Mouse (Mus musculus) liver, embryonic 12.5 days (tissue): ENCODE data around the gene Hoxa3. TPM values are rescaled to one million over a fixed set of nuclear protein-coding genes. Genes with fewer than 3 reads are reported as not detected.

Experiments used
- ATAC-seq: fragments of 200-750 bp; cut with Nextera tagmentation; 2 replicates; pipeline ENCODE4 v1.8.0; 2017; ENCODE audit warnings: moderate number of reproducible peaks, mild to moderate bottlenecking, moderate library complexity
- H3K27ac ChIP-seq: fragments of 300-500 bp; sonication (generic); 2 replicates; pipeline ENCODE4 v1.5.1; 2016; ENCODE audit warnings: mild to moderate bottlenecking
- H3K27me3 ChIP-seq: fragments of 300-500 bp; sonication (generic); replicated peaks from 2 replicates; pipeline ENCODE4 v1.6.1; 2016; ENCODE audit warnings: mild to moderate bottlenecking, moderate library complexity
- H3K36me3 ChIP-seq: fragments of 300-500 bp; sonication (generic); 2 replicates; pipeline ENCODE4 v1.6.1; 2016; ENCODE audit warnings: mild to moderate bottlenecking, moderate library complexity
- H3K4me1 ChIP-seq: fragments of 300-500 bp; sonication (generic); 2 replicates; pipeline ENCODE4 v1.6.1; 2016
- H3K4me2 ChIP-seq: fragments of 300-500 bp; sonication (generic); 2 replicates; pipeline ENCODE4 v1.6.1; 2016; ENCODE audit warnings: mild to moderate bottlenecking, moderate library complexity
- H3K4me3 ChIP-seq: fragments of 300-500 bp; sonication (generic); 2 replicates; pipeline ENCODE4 v1.5.1; 2016; ENCODE audit warnings: mild to moderate bottlenecking, moderate library complexity
- H3K9ac ChIP-seq: fragments of 300-500 bp; sonication (generic); 2 replicates; pipeline ENCODE4 v1.6.1; 2016; ENCODE audit warnings: mild to moderate bottlenecking, moderate library complexity
- H3K9me3 ChIP-seq: fragments of 300-500 bp; sonication (generic); replicated peaks from 2 replicates; pipeline ENCODE4 v1.6.1; 2016; ENCODE audit warnings: mild to moderate bottlenecking, moderate library complexity
- WGBS: fragments of 180-500 bp; shearing (Covaris S2); methylation state at CpG from one replicate; pipeline ENCODE4 v1.1.7; 2016; ENCODE audit not compliant: insufficient replicate concordance; 5-methylcytosine and 5-hydroxymethylcytosine counted together
- polyA plus RNA-seq: library from polyadenylated mRNA; unstranded; fragments of >200 nt; fragmentation: Nextera tagmentation; extraction: Ambion mirVana; gene quantifications from 2 replicates; pipeline ENCODE4 v1.2.1, GENCODE M21; 2016

Hoxa3 gene
- polyA plus RNA-seq, 1 experiment from 2014 or later, result 0.97 TPM

DNA sequence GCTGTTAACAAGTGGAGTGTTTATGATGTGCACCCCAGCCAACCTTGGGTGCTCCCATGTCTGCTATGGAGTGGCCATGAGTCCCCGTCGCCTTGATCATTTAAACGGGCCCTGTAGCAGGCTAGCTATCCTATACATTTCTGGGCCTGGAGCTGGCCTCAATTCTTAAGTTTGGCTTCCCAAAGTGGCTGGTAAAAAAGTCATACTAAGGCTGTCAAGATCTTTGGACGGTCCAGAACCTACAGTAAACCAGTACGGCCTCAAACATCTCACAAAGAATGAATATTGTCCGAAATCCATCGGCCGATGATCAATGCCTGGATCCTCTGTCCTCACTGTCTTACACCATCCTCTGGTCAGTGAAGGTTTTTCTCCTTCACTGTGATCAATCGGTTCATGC is 22.1 kb upstream of the Hoxa3 start:
- Histone ChIP-seq H3K4me2 (no peak overlapping the region), H3K4me3 (no peak overlapping the region), H3K9ac (no peak overlapping the region), H3K36me3 (no peaks in the 10 kb centered on the region), H3K4me1 (no peaks in the 10 kb centered on the region), H3K27ac (no peak overlapping the region), H3K27me3 (peaks cover 98% of the 10 kb centered on the region), H3K9me3 (no peaks in the 10 kb centered on the region)
- 32% methylated on average over 9 of the region's 9 CpGs for WGBS
- no peak for ATAC-seq

DNA sequence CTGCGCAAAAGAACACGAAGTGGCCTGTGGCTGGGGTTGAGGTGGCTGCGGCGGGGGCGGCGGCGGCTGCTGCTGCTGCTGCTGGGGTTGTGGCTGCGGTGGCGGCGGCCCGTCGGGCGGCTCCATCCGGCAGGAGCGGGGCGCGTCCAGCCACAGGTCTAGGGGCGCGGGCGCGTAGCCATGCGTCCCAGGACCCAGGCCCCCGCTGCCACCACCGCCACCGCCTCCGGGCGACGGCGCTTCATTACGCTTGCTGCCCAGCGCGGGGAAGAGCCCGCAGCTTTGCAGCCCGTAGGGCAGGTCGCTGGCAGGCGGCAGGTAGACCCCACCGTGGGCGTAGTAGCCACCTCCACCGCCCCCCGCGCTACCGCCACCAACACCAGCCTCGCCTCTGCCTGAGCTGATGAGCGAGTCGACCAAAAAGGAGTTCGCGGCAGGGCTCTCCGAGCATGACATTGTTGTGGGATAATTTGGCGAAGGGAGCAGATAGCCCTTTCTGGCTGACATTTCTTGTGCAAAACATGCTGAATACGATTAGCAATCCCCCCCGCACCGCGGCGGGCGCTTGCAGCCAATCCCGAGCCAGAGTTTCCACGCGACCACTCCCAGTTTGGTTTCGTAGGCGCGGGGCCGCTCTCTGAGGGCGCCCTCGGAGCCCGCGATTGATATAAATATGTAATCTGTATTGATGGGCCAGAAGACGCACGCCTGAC is 21.4 kb upstream of the Hoxa3 start:
- Histone ChIP-seq H3K4me1 (no peaks in the 10 kb centered on the region), H3K27ac (no peak overlapping the region), H3K9me3 (no peaks in the 10 kb centered on the region), H3K27me3 (peaks cover 98% of the 10 kb centered on the region), H3K4me2 (no peak overlapping the region), H3K4me3 (no peak overlapping the region), H3K9ac (no peak overlapping the region), H3K36me3 (no peaks in the 10 kb centered on the region)
- no peak for ATAC-seq
- 4% methylated on average over 56 of the region's 68 CpGs for WGBS

DNA sequence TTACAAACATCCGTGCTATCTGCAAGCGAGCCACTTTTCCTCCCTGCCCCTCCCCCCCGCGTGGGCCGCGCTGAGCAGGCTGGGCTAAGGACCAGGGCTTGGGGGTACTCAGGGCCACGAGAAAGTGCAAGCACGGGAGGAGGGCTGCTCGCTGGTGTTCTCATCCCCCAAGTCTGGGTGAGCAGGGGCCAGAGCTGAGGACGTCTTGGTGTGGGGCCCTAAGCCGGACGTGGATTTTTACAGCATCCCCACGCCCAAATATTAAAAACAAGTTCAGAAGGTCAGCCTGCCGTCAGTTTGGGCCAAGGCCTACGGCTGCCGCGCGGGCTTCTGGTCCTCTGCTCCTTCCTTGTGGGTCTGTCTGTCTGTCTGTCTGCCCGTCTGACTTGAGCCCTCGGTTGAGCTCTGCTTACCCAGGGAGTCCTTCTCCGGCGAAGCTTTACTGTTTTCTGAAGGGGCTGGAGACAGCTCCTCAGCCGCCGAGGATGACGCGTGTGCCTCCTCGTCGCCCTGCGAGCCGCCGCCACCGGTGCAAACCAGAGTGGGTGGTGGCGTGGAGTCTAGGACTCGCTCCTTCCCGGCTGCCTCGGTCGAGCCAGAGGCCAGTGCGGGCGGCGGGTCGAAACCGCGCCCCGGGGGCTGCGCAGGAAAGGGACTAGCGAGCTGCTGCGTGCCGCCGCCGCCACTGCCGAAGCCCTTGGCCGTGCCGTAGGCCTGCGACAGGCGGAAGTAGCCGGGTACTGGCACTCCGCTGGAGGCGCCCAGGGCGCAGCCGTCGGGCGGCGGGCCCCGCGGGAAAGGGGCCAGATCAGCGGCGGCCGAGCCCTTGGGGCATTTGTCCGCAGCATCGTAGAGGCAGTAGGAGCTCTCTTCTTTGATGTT is 20.7 kb upstream of the Hoxa3 start:
- Histone ChIP-seq H3K36me3 (no peaks in the 10 kb centered on the region), H3K27ac (no peak overlapping the region), H3K4me1 (no peaks in the 10 kb centered on the region), H3K9me3 (no peaks in the 10 kb centered on the region), H3K27me3 (peaks cover 99% of the 10 kb centered on the region), H3K9ac (no peak overlapping the region), H3K4me2 (peak overlapping the region; percentile 16; the same call in 1 of the 2 replicates), H3K4me3 (no peak overlapping the region)
- 2% methylated on average over 68 of the region's 70 CpGs for WGBS
- no peak for ATAC-seq

DNA sequence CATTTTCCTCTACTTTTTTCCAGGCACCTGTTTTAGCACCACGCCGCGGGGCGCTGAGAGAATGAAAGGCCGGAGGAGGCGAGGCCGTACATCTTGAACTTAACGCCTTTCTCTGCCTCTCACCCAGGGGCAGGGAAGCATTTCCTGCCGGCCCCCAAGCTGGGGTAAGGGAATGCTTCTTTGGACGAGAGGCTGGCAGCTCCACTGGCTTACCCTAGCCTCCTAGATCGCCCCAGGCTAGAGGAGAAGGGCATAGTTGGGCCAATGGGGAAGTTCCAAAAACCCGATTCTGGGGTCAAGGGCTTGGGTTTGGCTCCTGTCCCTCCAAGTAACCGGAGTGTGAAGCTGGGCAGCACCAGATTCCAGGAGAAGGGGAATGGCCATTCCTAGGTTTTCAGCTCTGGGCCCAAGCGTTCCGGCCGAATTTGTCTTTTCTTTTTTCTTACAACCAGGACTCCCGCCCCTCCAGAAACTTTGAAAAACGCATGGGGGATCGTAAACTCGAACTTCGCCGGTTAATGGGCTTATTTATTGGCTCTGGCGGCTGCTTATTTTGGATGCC is 19.9 kb upstream of the Hoxa3 start:
- H3K36me3 ChIP-seq, result no peaks in the 10 kb centered on the region
- WGBS, result 3% methylated on average over 23 of the region's 23 CpGs
- H3K9ac ChIP-seq, result no peak overlapping the region
- H3K9me3 ChIP-seq, result no peaks in the 10 kb centered on the region
- H3K4me1 ChIP-seq, result no peaks in the 10 kb centered on the region
- peaks cover 97% of the 10 kb centered on the region for H3K27me3 ChIP-seq
- no peak overlapping the region for H3K4me3 ChIP-seq
- no peak overlapping the region; the same call in 1 of the 2 replicates for H3K4me2 ChIP-seq
- H3K27ac ChIP-seq, result no peak overlapping the region
- no peak for ATAC-seq

DNA sequence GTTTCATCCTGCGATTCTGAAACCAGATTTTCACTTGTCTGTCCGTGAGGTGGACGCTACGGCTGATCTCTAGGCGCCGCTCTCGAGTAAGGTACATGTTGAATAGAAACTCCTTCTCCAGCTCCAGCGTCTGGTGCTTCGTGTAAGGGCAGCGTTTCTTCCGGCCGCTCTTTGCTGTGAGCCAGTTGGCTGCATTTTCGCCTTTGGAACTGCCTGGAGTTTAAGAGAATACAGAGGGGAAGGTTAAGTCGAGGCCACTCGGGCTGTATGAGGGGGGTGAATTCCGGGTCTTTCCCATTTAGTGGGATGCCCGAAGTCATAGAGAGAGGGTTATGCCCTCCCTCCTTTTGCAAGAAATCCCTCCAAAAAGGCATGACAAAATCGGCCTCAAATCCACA is 19.4 kb upstream of the Hoxa3 start:
- no peak overlapping the region; the same call in 1 of the 2 replicates for H3K4me2 ChIP-seq
- WGBS, result 2% methylated on average over 18 of the region's 18 CpGs

DNA sequence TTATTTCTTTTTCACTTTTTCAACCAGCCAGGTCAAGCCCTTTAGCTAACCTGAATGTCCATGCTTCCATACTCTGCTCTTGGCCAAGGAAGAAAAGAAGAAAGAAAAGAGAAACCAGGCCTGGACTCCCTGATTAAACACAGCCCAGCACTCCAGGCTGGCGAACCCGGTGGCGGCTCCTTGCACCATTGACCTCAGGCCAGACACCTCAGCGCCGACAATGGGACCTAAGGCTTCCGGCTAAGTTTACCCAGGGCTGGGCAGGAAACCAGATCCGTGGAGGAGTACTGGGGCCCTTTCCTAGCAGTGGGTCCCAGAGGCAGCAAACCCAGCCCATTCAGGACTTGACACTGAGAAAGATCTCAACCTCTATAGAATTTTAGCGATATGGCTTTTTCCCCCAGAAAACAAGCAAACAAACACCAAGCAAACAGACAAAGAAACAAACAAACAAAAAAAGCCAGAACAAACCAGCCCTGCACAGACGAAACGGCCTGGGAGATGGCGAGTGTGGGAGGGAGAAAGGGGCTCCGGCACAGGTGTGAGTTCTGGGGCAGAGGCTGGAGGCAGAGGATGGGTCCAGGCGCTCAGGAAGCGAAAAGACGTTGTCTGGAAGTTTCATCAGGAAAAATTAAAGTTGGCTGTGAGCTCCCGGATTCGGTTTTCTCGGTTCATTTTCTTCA is 18.9 kb upstream of the Hoxa3 start:
- no peaks in the 10 kb centered on the region for H3K36me3 ChIP-seq
- no peak overlapping the region for H3K4me3 ChIP-seq
- no peak overlapping the region for H3K27ac ChIP-seq
- H3K4me2 ChIP-seq, result no peak overlapping the region
- no peaks in the 10 kb centered on the region for H3K4me1 ChIP-seq
- no peaks in the 10 kb centered on the region for H3K9me3 ChIP-seq
- ATAC-seq, result no peak
- peaks cover 97% of the 10 kb centered on the region for H3K27me3 ChIP-seq
- WGBS, result 3% methylated on average over 18 of the region's 18 CpGs
- H3K9ac ChIP-seq, result no peak overlapping the region

More for the DNA sequence above, 19.4 kb upstream of the Hoxa3 start:
- H3K27me3 ChIP-seq, result peaks cover 97% of the 10 kb centered on the region
- no peak overlapping the region for H3K4me3 ChIP-seq
- H3K36me3 ChIP-seq, result no peaks in the 10 kb centered on the region
- no peak for ATAC-seq
- H3K9me3 ChIP-seq, result no peaks in the 10 kb centered on the region
- H3K27ac ChIP-seq, result no peak overlapping the region
- no peaks in the 10 kb centered on the region for H3K4me1 ChIP-seq
- H3K9ac ChIP-seq, result no peak overlapping the region

DNA sequence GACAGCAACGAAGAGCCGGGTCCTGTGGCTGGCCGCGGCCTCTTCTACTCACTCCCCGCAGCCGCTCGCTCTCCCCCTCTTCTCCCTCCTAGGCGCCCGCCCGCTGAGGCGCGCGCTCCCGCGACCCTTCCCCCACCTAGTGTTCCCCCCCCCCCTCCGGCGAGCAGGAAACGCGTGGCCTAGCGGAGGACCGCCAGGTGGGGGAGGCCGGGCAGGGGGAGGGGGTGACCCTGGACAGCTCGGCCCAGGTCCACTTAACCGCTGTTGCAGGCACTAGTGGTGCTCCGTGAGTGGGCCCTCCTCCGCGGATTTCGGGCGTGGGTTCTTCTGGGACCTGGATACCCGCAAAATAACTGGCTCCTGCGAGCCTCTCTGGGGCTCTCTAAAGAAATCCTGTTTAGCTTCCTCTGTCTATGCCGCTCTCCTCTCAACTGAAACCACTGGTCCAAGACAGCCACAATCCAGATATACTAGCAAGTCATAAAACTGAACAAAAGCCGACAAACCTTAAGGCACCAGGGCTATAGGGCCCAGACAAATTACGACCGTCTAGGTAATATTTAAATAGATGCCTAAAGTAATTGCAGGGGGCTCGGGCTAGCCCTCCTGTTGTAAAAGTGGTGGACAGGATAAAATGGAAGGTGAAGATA is 17.5 kb upstream of the Hoxa3 start, which contains the start of gene Hoxa9:
TSS of gene Hoxa9 (minus strand) at position 574 of the 650 bp plus-strand sequence.
- H3K9me3 ChIP-seq, result no peaks in the 10 kb centered on the region
- H3K27ac ChIP-seq, result no peak within 1 kb of the TSS
- ATAC-seq, result no peak
- no peaks in the 10 kb centered on the region for H3K4me1 ChIP-seq
- H3K9ac ChIP-seq, result no peak within 1 kb of the TSS
- 2% methylated on average over 24 of the region's 36 CpGs for whole genome bisulfite sequencing
- H3K4me3 ChIP-seq, result peak within 1 kb of the TSS; percentile 15
- H3K4me2 ChIP-seq, result peak within 1 kb of the TSS; percentile 14; the same call in 1 of the 2 replicates
- H3K36me3 ChIP-seq, result no peaks in the 10 kb centered on the region
- peaks cover 97% of the 10 kb centered on the region for H3K27me3 ChIP-seq

DNA sequence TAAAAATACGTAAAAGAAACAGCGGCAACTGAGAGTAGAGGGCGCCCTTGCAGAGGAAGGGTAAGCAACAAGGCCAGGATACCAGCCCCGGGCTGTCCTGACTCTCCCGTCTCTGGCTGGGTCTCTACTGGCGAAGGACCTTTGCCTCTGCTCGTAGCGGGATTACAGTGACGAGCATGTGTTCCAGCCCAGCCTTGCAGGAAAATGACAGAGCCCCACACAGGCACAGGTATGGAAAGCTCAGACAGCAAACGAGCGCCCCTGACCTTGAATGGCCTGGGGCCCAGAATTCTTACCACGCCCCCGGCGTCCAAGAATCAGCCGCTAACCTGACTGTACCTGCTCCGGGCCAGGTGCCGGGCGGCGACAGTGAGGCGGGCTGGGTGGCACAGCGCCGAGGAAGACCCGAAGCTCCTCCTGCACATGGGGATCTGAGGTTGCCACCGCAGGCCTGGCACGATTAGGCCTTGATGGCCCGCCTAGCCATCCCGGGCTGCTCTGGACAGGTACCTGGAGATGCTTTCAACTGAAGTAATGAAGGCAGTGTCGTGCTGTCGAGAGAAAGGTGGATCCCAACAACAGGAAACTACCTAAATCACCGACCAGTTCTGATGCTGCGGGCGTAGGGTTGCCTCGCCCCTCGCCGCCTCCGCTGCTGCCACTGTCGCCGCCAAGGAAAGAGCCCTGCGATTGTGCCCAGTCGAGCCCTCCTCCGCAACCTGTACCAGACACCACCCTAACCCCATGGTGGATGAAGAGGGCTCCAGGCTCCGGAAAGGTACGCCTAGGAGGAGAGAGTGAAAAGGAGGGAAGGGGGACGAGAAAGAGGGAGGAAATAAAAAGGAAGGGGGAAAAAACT is 16.7 kb upstream of the Hoxa3 start:
- Histone ChIP-seq H3K9me3 (no peaks in the 10 kb centered on the region), H3K4me2 (peak overlapping the region; percentile 12; the same call in 1 of the 2 replicates), H3K36me3 (no peaks in the 10 kb centered on the region), H3K9ac (no peak overlapping the region), H3K27ac (no peak overlapping the region), H3K4me1 (no peaks in the 10 kb centered on the region), H3K4me3 (peak overlapping the region; percentile 15; the same call in 1 of the 2 replicates), H3K27me3 (peaks cover 97% of the 10 kb centered on the region)
- WGBS, result 3% methylated on average over 44 of the region's 44 CpGs
- ATAC-seq, result no peak

DNA sequence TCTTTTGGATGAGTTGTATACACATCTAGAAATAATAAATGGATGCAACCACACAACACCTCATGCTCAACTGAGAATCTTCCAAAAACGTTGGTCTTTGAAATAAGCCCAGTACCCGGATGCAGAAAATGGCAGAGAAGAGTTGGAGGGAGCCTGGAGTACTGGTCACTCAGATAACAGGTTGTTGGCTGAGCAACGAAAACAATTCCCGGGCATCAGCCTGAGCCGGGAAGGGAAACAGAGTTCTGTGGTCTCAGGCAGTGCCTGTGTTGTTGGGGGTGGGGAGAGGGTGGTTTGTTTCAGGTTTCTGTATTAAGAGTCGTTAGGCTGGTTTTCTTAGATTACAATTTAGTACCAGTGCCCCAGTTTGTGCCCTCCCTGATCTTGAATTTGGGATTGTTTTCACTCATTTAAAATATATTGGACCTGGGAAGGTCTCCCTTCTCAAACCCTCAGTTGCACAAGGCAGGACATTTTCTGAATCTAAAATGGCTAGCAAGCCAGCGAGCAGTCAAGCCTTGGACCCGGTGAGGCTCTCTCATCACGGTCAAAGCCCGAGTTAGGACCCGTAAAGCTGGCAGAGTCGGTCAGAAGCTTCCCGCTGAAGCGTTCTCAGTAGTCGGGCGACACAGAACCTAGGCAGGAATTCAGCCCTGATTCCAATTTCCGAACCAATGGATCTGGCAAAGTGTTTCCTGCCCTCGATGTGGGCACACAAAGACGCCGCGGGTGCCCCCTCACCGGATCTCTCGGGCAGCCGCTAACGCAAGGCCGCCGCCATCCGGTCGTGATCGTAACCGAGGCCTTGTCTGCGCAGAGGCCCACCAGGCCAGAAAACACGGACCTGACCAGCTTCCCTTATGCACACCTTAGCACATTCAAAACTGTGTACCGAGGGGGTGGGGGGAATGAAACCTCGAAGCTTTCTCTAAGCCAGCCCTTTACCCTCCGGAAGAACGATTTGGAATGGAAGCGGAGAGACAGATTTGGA is 15.6 kb upstream of the Hoxa3 start:
- 2% methylated on average over 38 of the region's 38 CpGs for WGBS
- Histone ChIP-seq H3K9me3 (no peaks in the 10 kb centered on the region), H3K4me3 (peak overlapping the region; percentile 9; the same call in 1 of the 2 replicates), H3K4me2 (peak overlapping the region; percentile 22; the same call in 1 of the 2 replicates), H3K36me3 (no peaks in the 10 kb centered on the region), H3K27ac (no peak overlapping the region), H3K27me3 (peaks cover 97% of the 10 kb centered on the region), H3K9ac (no peak overlapping the region), H3K4me1 (no peaks in the 10 kb centered on the region)
- no peak for ATAC-seq
